Mouse (Mus musculus) adrenal gland, adult 2 months (tissue): ENCODE data around the gene Lcn2. TPM values are rescaled to one million over a fixed set of nuclear protein-coding genes. Genes with fewer than 3 reads are reported as not detected.
"Not testable (repeated sequence)": the region's sequence is repeated elsewhere in the genome, so short reads cannot be mapped to it uniquely, and the experiment has no call there.

Experiments
- DNase-seq: peaks from one replicate; pipeline ENCODE4 v3.0.0; 2021
- polyA plus RNA-seq: library from polyadenylated mRNA; depleted of rRNA; stranded (reverse); fragments of >200 nt; gene quantifications from 2 replicates; pipeline ENCODE4 v1.2.3, GENCODE M21; 2012
- total RNA-seq, 2 experiments: library from RNA; stranded (reverse); gene quantifications; 2 replicates each; pipeline ENCODE4 v1.2.3; 2021

The Lcn2 gene
- total and polyA plus RNA-seq, 3 experiments, result 0.45 to 2.8 (median 2.2) TPM

GRCm38 (mm10) chr2:32367315-32367714, 20.7 kb downstream of the Lcn2 start:
- no peak for DNase-seq

- DNase-seq, result no peak
Measured at GRCm38 (mm10) chr2:32364121-32364520, 23.9 kb downstream of the Lcn2 start.

- DNase-seq, result no peak
Measured at GRCm38 (mm10) chr2:32363376-32364106, 24.5 kb downstream of the Lcn2 start.

GRCm38 (mm10) chr2:32362817-32363340, 25.2 kb downstream of the Lcn2 start:
- DNase-seq, result peak; percentile 96

GRCm38 (mm10) chr2:32362274-32362673, 25.8 kb downstream of the Lcn2 start:
- DNase-seq, result not testable (repeated sequence)

GRCm38 (mm10) chr2:32361437-32361836, 26.6 kb downstream of the Lcn2 start:
- DNase-seq, result peak; percentile 83

- DNase-seq, result peak; percentile 87
Measured at GRCm38 (mm10) chr2:32360741-32361140, 27.3 kb downstream of the Lcn2 start.

- no peak for DNase-seq
Measured at GRCm38 (mm10) chr2:32358381-32358780, 29.7 kb downstream of the Lcn2 start.

GRCm38 (mm10) chr2:32357710-32358109, 30.3 kb downstream of the Lcn2 start:
- DNase-seq, result no peak

GRCm38 (mm10) chr2:32356216-32356615, 31.8 kb downstream of the Lcn2 start:
- no peak for DNase-seq

- no peak for DNase-seq
Measured at GRCm38 (mm10) chr2:32354336-32354895, 33.6 kb downstream of the Lcn2 start.

- no peak for DNase-seq
Measured at GRCm38 (mm10) chr2:32353836-32354235, 34.2 kb downstream of the Lcn2 start.

GRCm38 (mm10) chr2:32353007-32353542, 35.0 kb downstream of the Lcn2 start, which contains the start of gene Dnm1:
Gene Dnm1 (minus strand): TSS chr2:32353338.
- DNase-seq, result peak; percentile 92

- DNase-seq, result peak; percentile 58
Measured at GRCm38 (mm10) chr2:32352151-32353006, 35.7 kb downstream of the Lcn2 start, which contains the start of gene Ciz1. Gene Ciz1 (plus strand): TSS chr2:32352327.

GRCm38 (mm10) chr2:32351471-32351961, 36.5 kb downstream of the Lcn2 start:
- DNase-seq, result no peak

GRCm38 (mm10) chr2:32350471-32351051, 37.5 kb downstream of the Lcn2 start:
- DNase-seq, result no peak

- no peak for DNase-seq
Measured at GRCm38 (mm10) chr2:32349625-32350255, 38.3 kb downstream of the Lcn2 start.

- no peak for DNase-seq
Measured at GRCm38 (mm10) chr2:32348311-32348710, 39.7 kb downstream of the Lcn2 start.

- no peak for DNase-seq
Measured at GRCm38 (mm10) chr2:32347019-32347418, 41.0 kb downstream of the Lcn2 start.

- no peak for DNase-seq
Measured at GRCm38 (mm10) chr2:32344598-32345321, 43.3 kb downstream of the Lcn2 start.
